Mouse (Mus musculus): Measurements from ENCODE around the gene Pif1. TPM values are rescaled to one million over a fixed set of nuclear protein-coding genes. Genes with fewer than 3 reads are reported as not detected.

Pif1 gene
- polyA plus RNA-seq, 1 experiment from 2014 or later, result 2.6 TPM

- ATAC-seq (ENCODE audit: low FRiP score, low TSS enrichment) (no peak), DNase-seq (no peak)
- Histone ChIP-seq H3K9ac (replicated peaks; ENCODE audit: low read length) (no peak overlapping the region), H3K4me1 (ENCODE audit: control insufficient read depth, insufficient read depth, low read length) (0 out of 2 replicates have a peak, but pooled peaks cover 3% of the 10 kb centered on the region), H3K36me3 (ENCODE audit: control insufficient read depth, insufficient read depth, low read length) (no peaks in the 10 kb centered on the region), H3K27ac (replicated peaks; ENCODE audit: low read depth, low read length) (no peak overlapping the region), H3K4me2 (ENCODE audit: low read length) (no peak overlapping the region), H3K4me3 (replicated peaks; ENCODE audit: low read depth, low read length) (no peak overlapping the region), H3K27me3 (ENCODE audit: control insufficient read depth, insufficient read depth, low read length) (no peaks in the 10 kb centered on the region), H3K9me3 (ENCODE audit: control insufficient read depth, low read length) (no peaks in the 10 kb centered on the region)
- 72% methylated on average over 4 of the region's 4 CpGs for WGBS
These were observed 39.1 kb upstream of the Pif1 start for GRCm38 (mm10) chr9:65547844-65548243.

- ATAC-seq (ENCODE audit: low FRiP score, low TSS enrichment) (no peak), DNase-seq (no peak)
- H3K27ac ChIP-seq (replicated peaks; ENCODE audit: low read depth, low read length), result no peak overlapping the region
- H3K9me3 ChIP-seq (ENCODE audit: control insufficient read depth, low read length), result no peaks in the 10 kb centered on the region
- no peak overlapping the region for H3K4me3 ChIP-seq (replicated peaks; ENCODE audit: low read depth, low read length)
- WGBS, result 59% methylated on average over 8 of the region's 8 CpGs
- H3K4me2 ChIP-seq (ENCODE audit: low read length), result no peak overlapping the region
- H3K27me3 ChIP-seq (ENCODE audit: control insufficient read depth, insufficient read depth, low read length), result no peaks in the 10 kb centered on the region
- H3K4me1 ChIP-seq (ENCODE audit: control insufficient read depth, insufficient read depth, low read length), result 0 out of 2 replicates have a peak, but pooled peaks cover 3% of the 10 kb centered on the region
- H3K9ac ChIP-seq (replicated peaks; ENCODE audit: low read length), result no peak overlapping the region
- H3K36me3 ChIP-seq (ENCODE audit: control insufficient read depth, insufficient read depth, low read length), result no peaks in the 10 kb centered on the region
These were observed 38.6 kb upstream of the Pif1 start for GRCm38 (mm10) chr9:65548311-65548710.

DNA sequence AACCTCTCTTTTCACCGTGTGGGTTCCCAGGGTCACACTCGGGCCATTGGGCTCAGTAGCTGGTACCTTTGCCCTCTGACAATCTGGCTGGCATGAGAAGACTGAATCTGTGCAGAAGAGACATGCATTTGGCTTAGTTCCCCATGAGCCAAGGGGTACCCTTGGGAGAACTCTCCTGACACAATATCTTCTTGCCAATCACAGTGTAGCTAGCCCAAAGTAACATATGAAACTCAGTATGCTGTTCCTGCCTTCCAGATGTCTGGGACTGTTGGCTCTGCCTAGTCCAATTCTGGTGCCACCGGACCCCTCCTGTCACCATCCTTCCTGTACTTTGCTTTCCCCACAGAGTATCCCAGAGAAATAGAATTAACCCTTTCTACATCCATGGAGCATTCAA lies 37.8 kb upstream of the Pif1 start:
- Histone ChIP-seq H3K9me3 (ENCODE audit: control insufficient read depth, low read length) (no peaks in the 10 kb centered on the region), H3K27ac (replicated peaks; ENCODE audit: low read depth, low read length) (no peak overlapping the region), H3K4me2 (ENCODE audit: low read length) (no peak overlapping the region), H3K9ac (replicated peaks; ENCODE audit: low read length) (no peak overlapping the region), H3K4me3 (replicated peaks; ENCODE audit: low read depth, low read length) (no peak overlapping the region), H3K4me1 (ENCODE audit: control insufficient read depth, insufficient read depth, low read length) (0 out of 2 replicates have a peak, but pooled peaks cover 3% of the 10 kb centered on the region), H3K27me3 (ENCODE audit: control insufficient read depth, insufficient read depth, low read length) (no peaks in the 10 kb centered on the region), H3K36me3 (ENCODE audit: control insufficient read depth, insufficient read depth, low read length) (no peaks in the 10 kb centered on the region)
- DNase-seq, result no peak
- 88% methylated on average over 3 of the region's 3 CpGs for WGBS
- no peak for ATAC-seq (ENCODE audit: low FRiP score, low TSS enrichment)

GRCm38 (mm10) chr9:65549643-65550042 lies 37.3 kb upstream of the Pif1 start:
- Histone ChIP-seq H3K36me3 (ENCODE audit: control insufficient read depth, insufficient read depth, low read length) (no peaks in the 10 kb centered on the region), H3K9me3 (ENCODE audit: control insufficient read depth, low read length) (no peaks in the 10 kb centered on the region), H3K9ac (replicated peaks; ENCODE audit: low read length) (no peak overlapping the region), H3K4me2 (ENCODE audit: low read length) (no peak overlapping the region), H3K4me3 (replicated peaks; ENCODE audit: low read depth, low read length) (no peak overlapping the region), H3K4me1 (ENCODE audit: control insufficient read depth, insufficient read depth, low read length) (0 out of 2 replicates have a peak, but pooled peaks cover 3% of the 10 kb centered on the region), H3K27ac (replicated peaks; ENCODE audit: low read depth, low read length) (no peak overlapping the region), H3K27me3 (ENCODE audit: control insufficient read depth, insufficient read depth, low read length) (no peaks in the 10 kb centered on the region)
- 90% methylated on average over 5 of the region's 5 CpGs for WGBS
- ATAC-seq (ENCODE audit: low FRiP score, low TSS enrichment) (no peak), DNase-seq (no peak)

DNA sequence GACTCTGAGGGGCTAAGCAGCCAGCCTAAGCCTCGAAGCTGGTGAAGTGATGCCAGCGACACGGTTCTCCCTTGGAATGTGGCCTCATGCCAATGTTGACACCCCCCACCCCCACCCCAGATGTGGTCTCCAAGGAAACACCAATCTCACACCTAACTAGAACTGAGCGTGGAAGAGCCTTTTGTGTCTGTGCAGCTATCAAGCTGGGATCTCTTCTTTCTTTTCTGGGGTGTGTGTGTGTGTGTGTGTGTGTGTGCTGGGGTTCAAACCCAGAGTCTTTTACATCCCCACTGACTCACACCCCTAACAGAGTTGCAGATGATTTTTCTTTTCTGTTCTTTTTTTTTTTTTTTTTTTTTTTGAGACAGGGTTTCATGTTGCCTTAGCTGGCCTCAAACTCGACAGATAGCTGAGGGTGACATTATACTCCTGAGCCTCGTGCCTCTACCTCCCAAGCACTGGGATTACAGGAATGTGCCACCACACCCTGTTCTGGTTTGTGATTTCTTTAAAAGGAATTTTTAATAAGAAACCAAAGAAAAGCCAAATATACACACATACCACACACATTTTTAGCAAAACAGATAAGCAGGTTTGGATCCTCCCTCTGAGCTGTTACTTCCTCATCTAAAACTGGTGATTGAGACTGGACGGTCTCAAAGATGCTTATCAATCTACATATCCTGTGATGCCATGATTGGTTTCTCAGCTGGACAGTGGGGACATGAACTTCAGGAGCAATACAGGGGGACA lies 36.7 kb upstream of the Pif1 start:
- DNase-seq, result peak; percentile 21
- no peaks in the 10 kb centered on the region for H3K27me3 ChIP-seq (ENCODE audit: control insufficient read depth, insufficient read depth, low read length)

DNA sequence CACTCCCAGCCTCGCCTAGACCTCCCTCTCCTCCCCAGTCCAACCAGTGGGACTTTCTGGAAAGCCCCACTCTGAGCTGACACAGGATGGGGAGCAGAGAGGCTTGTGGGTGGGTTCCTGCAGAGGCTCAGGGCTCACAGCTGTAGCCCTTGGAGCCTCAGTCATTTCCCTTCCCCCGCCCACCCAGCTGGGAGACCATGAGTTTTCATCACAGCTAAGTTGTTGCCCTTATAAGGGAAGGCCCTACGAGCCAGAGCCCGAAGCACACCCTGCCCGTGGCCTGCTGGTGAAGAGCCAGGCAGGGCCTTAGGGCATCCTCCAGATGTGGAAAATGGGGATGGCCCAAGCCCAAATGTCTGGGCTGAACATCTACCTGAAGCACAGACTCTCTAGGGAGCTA lies 35.9 kb upstream of the Pif1 start:
- Histone ChIP-seq H3K4me1 (ENCODE audit: control insufficient read depth, insufficient read depth, low read length) (0 out of 2 replicates have a peak, but pooled peaks cover 3% of the 10 kb centered on the region), H3K27ac (replicated peaks; ENCODE audit: low read depth, low read length) (no peak overlapping the region), H3K36me3 (ENCODE audit: control insufficient read depth, insufficient read depth, low read length) (no peaks in the 10 kb centered on the region; the same call in 1 of the 2 replicates), H3K27me3 (ENCODE audit: control insufficient read depth, insufficient read depth, low read length) (no peaks in the 10 kb centered on the region), H3K9me3 (ENCODE audit: control insufficient read depth, low read length) (no peaks in the 10 kb centered on the region), H3K9ac (replicated peaks; ENCODE audit: low read length) (no peak overlapping the region), H3K4me2 (ENCODE audit: low read length) (no peak overlapping the region), H3K4me3 (replicated peaks; ENCODE audit: low read depth, low read length) (no peak overlapping the region)
- peak; percentile 27 for DNase-seq
- no peak for ATAC-seq (ENCODE audit: low FRiP score, low TSS enrichment)
- WGBS, result 42% methylated on average over 5 of the region's 5 CpGs

More for the DNA sequence above, 36.7 kb upstream of the Pif1 start:
- WGBS, result 23% methylated on average over 7 of the region's 7 CpGs
- Histone ChIP-seq H3K4me2 (ENCODE audit: low read length) (no peak overlapping the region), H3K9ac (replicated peaks; ENCODE audit: low read length) (no peak overlapping the region), H3K4me3 (replicated peaks; ENCODE audit: low read depth, low read length) (no peak overlapping the region), H3K27ac (replicated peaks; ENCODE audit: low read depth, low read length) (no peak overlapping the region), H3K36me3 (ENCODE audit: control insufficient read depth, insufficient read depth, low read length) (no peaks in the 10 kb centered on the region), H3K9me3 (ENCODE audit: control insufficient read depth, low read length) (no peaks in the 10 kb centered on the region), H3K4me1 (ENCODE audit: control insufficient read depth, insufficient read depth, low read length) (0 out of 2 replicates have a peak, but pooled peaks cover 3% of the 10 kb centered on the region)
- no peak for ATAC-seq (ENCODE audit: low FRiP score, low TSS enrichment)

DNA sequence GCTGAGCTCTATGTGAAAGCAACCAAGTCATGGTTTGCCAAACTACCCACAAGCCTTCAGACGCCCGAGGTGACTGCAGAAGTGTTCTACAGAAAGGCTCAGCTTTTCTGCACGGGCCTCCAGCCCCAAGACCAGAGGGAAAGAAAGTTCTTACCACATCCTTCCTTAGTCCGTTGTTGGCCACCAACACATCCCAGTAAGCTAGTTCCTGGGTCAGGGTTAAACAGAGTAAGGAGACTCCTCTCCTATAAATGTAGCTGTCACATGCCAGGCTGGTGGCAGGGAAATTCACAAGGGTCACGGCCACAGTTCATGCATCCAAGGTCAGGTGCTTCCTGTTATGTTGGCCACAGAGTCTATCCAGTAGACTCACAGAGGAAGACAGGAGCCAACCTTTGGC lies 34.8 kb upstream of the Pif1 start:
- peaks cover 9% of the 10 kb centered on the region; the same call in 1 of the 2 replicates for H3K36me3 ChIP-seq (ENCODE audit: control insufficient read depth, insufficient read depth, low read length)
- no peak overlapping the region for H3K4me3 ChIP-seq (replicated peaks; ENCODE audit: low read depth, low read length)
- DNase-seq (no peak), ATAC-seq (ENCODE audit: low FRiP score, low TSS enrichment) (no peak)
- no peaks in the 10 kb centered on the region for H3K27me3 ChIP-seq (ENCODE audit: control insufficient read depth, insufficient read depth, low read length)
- no peaks in the 10 kb centered on the region for H3K9me3 ChIP-seq (ENCODE audit: control insufficient read depth, low read length)
- H3K4me2 ChIP-seq (ENCODE audit: low read length), result no peak overlapping the region
- 94% methylated on average over 5 of the region's 5 CpGs for WGBS
- 0 out of 2 replicates have a peak, but pooled peaks cover 3% of the 10 kb centered on the region for H3K4me1 ChIP-seq (ENCODE audit: control insufficient read depth, insufficient read depth, low read length)
- H3K27ac ChIP-seq (replicated peaks; ENCODE audit: low read depth, low read length), result no peak overlapping the region
- no peak overlapping the region for H3K9ac ChIP-seq (replicated peaks; ENCODE audit: low read length)

- Histone ChIP-seq H3K9ac (replicated peaks; ENCODE audit: low read length) (no peak overlapping the region), H3K36me3 (ENCODE audit: control insufficient read depth, insufficient read depth, low read length) (peaks cover 13% of the 10 kb centered on the region; the same call in 1 of the 2 replicates), H3K27ac (replicated peaks; ENCODE audit: low read depth, low read length) (no peak overlapping the region), H3K4me1 (ENCODE audit: control insufficient read depth, insufficient read depth, low read length) (0 out of 2 replicates have a peak, but pooled peaks cover 3% of the 10 kb centered on the region), H3K4me3 (replicated peaks; ENCODE audit: low read depth, low read length) (no peak overlapping the region), H3K9me3 (ENCODE audit: control insufficient read depth, low read length) (no peaks in the 10 kb centered on the region), H3K27me3 (ENCODE audit: control insufficient read depth, insufficient read depth, low read length) (no peaks in the 10 kb centered on the region), H3K4me2 (ENCODE audit: low read length) (no peak overlapping the region)
- WGBS, result 94% methylated on average over 2 of the region's 2 CpGs
- no peak for ATAC-seq (ENCODE audit: low FRiP score, low TSS enrichment)
- DNase-seq, result no peak
These were observed 34.2 kb upstream of the Pif1 start for GRCm38 (mm10) chr9:65552711-65553110.

GRCm38 (mm10) chr9:65555001-65555405 lies 32.0 kb upstream of the Pif1 start:
- no peak overlapping the region for H3K9ac ChIP-seq (replicated peaks; ENCODE audit: low read length)
- WGBS, result 12% methylated on average over 5 of the region's 5 CpGs
- ATAC-seq (ENCODE audit: low FRiP score, low TSS enrichment), result no peak

More at GRCm38 (mm10) chr9:65555001-65555405, 32.0 kb upstream of the Pif1 start:
- Histone ChIP-seq H3K4me2 (ENCODE audit: low read length) (no peak overlapping the region), H3K27ac (replicated peaks; ENCODE audit: low read depth, low read length) (no peak overlapping the region), H3K4me1 (ENCODE audit: control insufficient read depth, insufficient read depth, low read length) (0 out of 2 replicates have a peak, but pooled peaks cover 1% of the 10 kb centered on the region), H3K9me3 (ENCODE audit: control insufficient read depth, low read length) (no peaks in the 10 kb centered on the region), H3K4me3 (replicated peaks; ENCODE audit: low read depth, low read length) (no peak overlapping the region), H3K27me3 (ENCODE audit: control insufficient read depth, insufficient read depth, low read length) (no peaks in the 10 kb centered on the region), H3K36me3 (ENCODE audit: control insufficient read depth, insufficient read depth, low read length) (peaks cover 13% of the 10 kb centered on the region; the same call in 1 of the 2 replicates)
- no peak for DNase-seq
